Mouse (Mus musculus): ENCODE results near the gene Tmod1. TPM values are rescaled to one million over a fixed set of nuclear protein-coding genes. Genes with fewer than 3 reads are reported as not detected.

Gene Tmod1
- total and polyA plus RNA-seq, 2 experiments from 2014 or later = 163 to 224 TPM

GRCm38 (mm10) chr4:46146881-46147280 is 108.1 kb downstream of the Tmod1 start:
- Histone ChIP-seq H3K27me3 (ENCODE audit: control insufficient read depth, insufficient read depth, low read length) (no peaks in the 10 kb centered on the region), H3K4me1 (ENCODE audit: control insufficient read depth, insufficient read depth) (no peaks in the 10 kb centered on the region), H3K9me3 (replicated peaks; ENCODE audit: control insufficient read depth, low read length) (no peaks in the 10 kb centered on the region), H3K36me3 (replicated peaks; ENCODE audit: control insufficient read depth, insufficient read depth, low read length) (peaks cover 38% of the 10 kb centered on the region), H3K27ac (ENCODE audit: low read depth) (no peak overlapping the region), H3K4me3 (ENCODE audit: low read depth, low read length) (no peak overlapping the region), H3K9ac (replicated peaks; ENCODE audit: low read depth, low read length) (no peak overlapping the region), H3K4me2 (ENCODE audit: low read depth, low read length) (no peak overlapping the region)
- ATAC-seq (ENCODE audit: insufficient read depth, low read depth) = no peak
- DNase-seq (ENCODE audit: low spot score) = no peak
- WGBS = 89% methylated on average over 1 of the region's 1 CpGs
- TF ChIP-seq CTCF (IDR thresholded peaks at IDR 0.05; ENCODE audit: low read depth) (no peak), EP300 (IDR thresholded peaks at IDR 0.05; ENCODE audit: low read depth) (no peak)

- Histone ChIP-seq H3K9ac (replicated peaks; ENCODE audit: low read depth, low read length) (no peak overlapping the region), H3K9me3 (replicated peaks; ENCODE audit: control insufficient read depth, low read length) (no peaks in the 10 kb centered on the region), H3K27ac (ENCODE audit: low read depth) (no peak overlapping the region), H3K4me3 (ENCODE audit: low read depth, low read length) (no peak overlapping the region), H3K36me3 (replicated peaks; ENCODE audit: control insufficient read depth, insufficient read depth, low read length) (peaks cover 82% of the 10 kb centered on the region), H3K27me3 (ENCODE audit: control insufficient read depth, insufficient read depth, low read length) (no peaks in the 10 kb centered on the region), H3K4me2 (ENCODE audit: low read depth, low read length) (no peak overlapping the region), H3K4me1 (ENCODE audit: control insufficient read depth, insufficient read depth) (no peaks in the 10 kb centered on the region)
- ATAC-seq (ENCODE audit: insufficient read depth, low read depth) = no peak
- TF ChIP-seq CTCF (IDR thresholded peaks at IDR 0.05; ENCODE audit: low read depth) (no peak), EP300 (IDR thresholded peaks at IDR 0.05; ENCODE audit: low read depth) (no peak)
- 88% methylated on average over 12 of the region's 12 CpGs for WGBS
- no peak for DNase-seq (ENCODE audit: low spot score)
Observed at GRCm38 (mm10) chr4:46151903-46152544, 113.3 kb downstream of the Tmod1 start.

GRCm38 (mm10) chr4:46164027-46164426 is 125.3 kb downstream of the Tmod1 start:
- DNase-seq (ENCODE audit: low spot score) (no peak), ATAC-seq (ENCODE audit: insufficient read depth, low read depth) (no peak)
- Histone ChIP-seq H3K4me2 (ENCODE audit: low read depth, low read length) (no peak overlapping the region), H3K27ac (ENCODE audit: low read depth) (no peak overlapping the region), H3K4me3 (ENCODE audit: low read depth, low read length) (no peak overlapping the region), H3K4me1 (ENCODE audit: control insufficient read depth, insufficient read depth) (no peaks in the 10 kb centered on the region), H3K27me3 (ENCODE audit: control insufficient read depth, insufficient read depth, low read length) (no peaks in the 10 kb centered on the region), H3K9me3 (replicated peaks; ENCODE audit: control insufficient read depth, low read length) (no peaks in the 10 kb centered on the region), H3K9ac (replicated peaks; ENCODE audit: low read depth, low read length) (no peak overlapping the region), H3K36me3 (replicated peaks; ENCODE audit: control insufficient read depth, insufficient read depth, low read length) (peaks cover 95% of the 10 kb centered on the region)
- TF ChIP-seq EP300 (IDR thresholded peaks at IDR 0.05; ENCODE audit: low read depth) (no peak), CTCF (IDR thresholded peaks at IDR 0.05; ENCODE audit: low read depth) (no peak)
- WGBS = 75% methylated on average over 2 of the region's 2 CpGs

Other genes with a start within 250 kb of the Tmod1 start
- gene Aldh1b1, start 239.9 kb upstream of the Tmod1 start, total RNA-seq (2014; rRNA removed; ENCODE audit: low replicate concordance) = 238 and 284 TPM in 2 replicates
- 200 and 211 TPM in 2 replicates for gene Aldh1b1, start 239.9 kb upstream of the Tmod1 start, polyA plus RNA-seq (2015; fragmentation: Nextera tagmentation; extraction: Ambion mirVana)
- gene Igfbpl1, start 212.0 kb upstream of the Tmod1 start, total RNA-seq (2014; rRNA removed; ENCODE audit: low replicate concordance) = 9.3 and 9.7 TPM in 2 replicates
- gene Igfbpl1, start 212.0 kb upstream of the Tmod1 start, polyA plus RNA-seq (2015; fragmentation: Nextera tagmentation; extraction: Ambion mirVana) = 1.6 and 2.0 TPM in 2 replicates
- 0.19 TPM in 1 of 2 replicates, not detected in the other for gene Stra6l, start 190.3 kb upstream of the Tmod1 start, total RNA-seq (2014; rRNA removed; ENCODE audit: low replicate concordance)
- 0.12 and 0.18 TPM in 2 replicates for gene Stra6l, start 190.3 kb upstream of the Tmod1 start, polyA plus RNA-seq (2015; fragmentation: Nextera tagmentation; extraction: Ambion mirVana)
- 0.46 TPM in 1 of 2 replicates, not detected in the other for gene Ccdc180, start 148.6 kb upstream of the Tmod1 start, total RNA-seq (2014; rRNA removed; ENCODE audit: low replicate concordance)
- 0.10 and 0.12 TPM in 2 replicates for gene Ccdc180, start 148.6 kb upstream of the Tmod1 start, polyA plus RNA-seq (2015; fragmentation: Nextera tagmentation; extraction: Ambion mirVana)
- gene Tdrd7, start 73.6 kb upstream of the Tmod1 start, total RNA-seq (2014; rRNA removed; ENCODE audit: low replicate concordance) = 18.7 and 45.8 TPM in 2 replicates
- gene Tdrd7, start 73.6 kb upstream of the Tmod1 start, polyA plus RNA-seq (2015; fragmentation: Nextera tagmentation; extraction: Ambion mirVana) = 13.1 and 17.3 TPM in 2 replicates
- gene Ncbp1, start 99.7 kb downstream of the Tmod1 start, total RNA-seq (2014; rRNA removed; ENCODE audit: low replicate concordance) = 18.2 and 25.9 TPM in 2 replicates
- gene Ncbp1, start 99.7 kb downstream of the Tmod1 start, polyA plus RNA-seq (2015; fragmentation: Nextera tagmentation; extraction: Ambion mirVana) = 24.1 and 25.7 TPM in 2 replicates
- gene Tstd2, start 99.8 kb downstream of the Tmod1 start, total RNA-seq (2014; rRNA removed; ENCODE audit: low replicate concordance) = 16.4 and 17.8 TPM in 2 replicates
- gene Tstd2, start 99.8 kb downstream of the Tmod1 start, polyA plus RNA-seq (2015; fragmentation: Nextera tagmentation; extraction: Ambion mirVana) = 13.5 and 15.3 TPM in 2 replicates
- 9.4 and 18.0 TPM in 2 replicates for gene Xpa, start 157.4 kb downstream of the Tmod1 start, total RNA-seq (2014; rRNA removed; ENCODE audit: low replicate concordance)
- gene Xpa, start 157.4 kb downstream of the Tmod1 start, polyA plus RNA-seq (2015; fragmentation: Nextera tagmentation; extraction: Ambion mirVana) = 17.6 and 19.1 TPM in 2 replicates

Measured in heart, postnatal 0 days (tissue).